In the genomic region with DNA sequence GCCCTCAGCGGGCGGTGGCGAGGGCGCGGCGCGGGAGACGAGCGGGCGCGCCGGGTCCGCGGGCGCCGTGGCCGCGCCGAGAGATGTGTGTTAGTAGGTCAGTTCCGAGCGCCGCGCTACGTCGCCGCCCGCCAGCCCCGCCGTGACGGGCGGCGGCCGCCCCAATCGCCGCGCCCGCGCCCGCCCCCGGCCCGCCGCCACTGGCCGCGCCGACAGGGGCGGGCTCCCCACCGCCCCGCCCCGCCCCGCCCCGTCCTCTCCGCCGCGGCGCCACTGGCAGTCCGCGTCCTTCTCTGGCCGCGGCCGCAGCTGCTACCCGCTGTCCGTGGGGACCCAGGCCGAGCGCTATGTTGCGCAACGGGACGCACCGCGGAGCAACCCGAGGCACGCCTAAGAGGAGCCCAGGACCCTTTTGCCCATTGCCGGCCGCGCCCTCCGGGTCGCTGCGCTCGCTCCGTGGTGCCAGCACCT, we compare ENCODE assay signal across 7 mouse cellular contexts. TPM values are rescaled to one million over a fixed set of nuclear protein-coding genes. Genes with fewer than 3 reads are reported as not detected.
DNase-seq lines count a peak whose midpoint lies in the region; ATAC-seq and TF ChIP-seq lines count a peak whose summit lies in the region.

A gene (minus strand): TSS at position 123 of the 471 bp plus-strand sequence.

- peak within 1 kb of the TSS; percentile 96 for H3K27ac ChIP-seq in hindbrain, postnatal 0 days

- peak within 1 kb of the TSS; percentile 81 for H3K4me3 ChIP-seq in hindbrain, postnatal 0 days (ENCODE audit: low read length)

- peak within 1 kb of the TSS; percentile 95 for H3K9ac ChIP-seq in hindbrain, postnatal 0 days (replicated peaks; ENCODE audit: low read length)

- peak; percentile 89 for DNase-seq in NIH3T3 (ENCODE audit: low read depth)
- DNase-seq in cerebellum, adult 9-10 months: peak; percentile 81
- DNase-seq in gastrocnemius, postnatal 10 days: peak; percentile 84
- peak; percentile 94 for DNase-seq in hindbrain, postnatal 0 days (ENCODE audit: low spot score)
- peak; percentile 62 to 89 for DNase-seq in left cerebral cortex, postnatal 10 days (ENCODE audit: extremely low spot score in 1 of 2, low spot score in 2 of 2)
- peak; percentile 92 for DNase-seq in retina, postnatal 1 day

- peak; percentile 91 for ATAC-seq in hindbrain, postnatal 0 days
- peak; percentile 49 for ATAC-seq in megakaryocyte, adult 5-6 weeks (ENCODE audit: poor library complexity, severe bottlenecking)

- no peaks in the 10 kb centered on the region for H3K36me3 ChIP-seq in hindbrain, postnatal 0 days (ENCODE audit: insufficient read depth, low read length)

- peaks cover 13% of the 10 kb centered on the region; the same call in 1 of the 2 replicates for H3K4me1 ChIP-seq in hindbrain, postnatal 0 days (ENCODE audit: insufficient read depth, low read length)

- no peaks in the 10 kb centered on the region for H3K9me3 ChIP-seq in hindbrain, postnatal 0 days (ENCODE audit: low read length)

- TF ChIP-seq CTCF in hindbrain, postnatal 0 days (IDR thresholded peaks at IDR 0.05; ENCODE audit: low read depth): no peak

- H3K4me2 ChIP-seq in hindbrain, postnatal 0 days (ENCODE audit: low read depth, low read length): peak within 1 kb of the TSS; percentile 78

- under 1% methylated on average over 29 of the region's 79 CpGs for WGBS in hindbrain, postnatal 0 days

- intact Hi-C loops in left cerebral cortex, postnatal 10 days (cut with DNase I): loop anchor here (5.0 to 10.0 kb wide), 2 partner anchors 54 to 114 kb away; a partner anchor contains a TSS

- no peaks in the 10 kb centered on the region for H3K27me3 ChIP-seq in hindbrain, postnatal 0 days (ENCODE audit: insufficient read depth, low read length)

RNA-seq across cellular contexts. Expression of the gene that starts here (rescaled TPM):
- total RNA-seq in gastrocnemius, postnatal 10 days (2021): 10 to 100 TPM; 14.8 to 18.4 TPM
- 16.4 and 17.9 TPM in 2 replicates for total RNA-seq in hindbrain, postnatal 0 days (2014; rRNA removed)
- polyA plus RNA-seq in hindbrain, postnatal 0 days (2015; fragmentation: Nextera tagmentation; extraction: Ambion mirVana): 27.2 and 28.3 TPM in 2 replicates
- total RNA-seq in left cerebral cortex, postnatal 10 days (2021): 10 to 100 TPM; 11.4 to 12.1 TPM
- total RNA-seq in megakaryocyte, adult 5-6 weeks (2015): 43.2 and 59.6 TPM in 2 replicates
- total RNA-seq in megakaryocyte, adult 5-6 weeks (2017): 43.6 and 53.0 TPM in 2 replicates

Comparison
In these comparisons a context has a peak if more than half of its experiments do, and no peak if none do; other contexts are left out.
1. Peak in every context shown above with its lines: DNase-seq, ATAC-seq, H3K4me3 ChIP-seq and H3K27ac ChIP-seq.